Mouse (Mus musculus) ES-Bruce4 (cell line): Measurements from ENCODE around the gene Hpd. TPM values are rescaled to one million over a fixed set of nuclear protein-coding genes. Genes with fewer than 3 reads are reported as not detected.
A peak's percentile ranks its signal among the peaks of the same experiment; 100 is the strongest.

Experiments used
- H3K27ac ChIP-seq: 2 replicates; pipeline ENCODE4 v1.5.1; 2012; ENCODE audit warnings: low read length, inconsistent platforms; ENCODE audit not compliant: insufficient read depth
- H3K27me3 ChIP-seq: 2 replicates; pipeline ENCODE4 v1.6.1; 2012; ENCODE audit warnings: mild to moderate bottlenecking, low read length, inconsistent platforms; ENCODE audit not compliant: control insufficient read depth, poor library complexity, insufficient read depth, severe bottlenecking
- H3K36me3 ChIP-seq: 2 replicates; pipeline ENCODE4 v1.6.1; 2012; ENCODE audit warnings: inconsistent platforms, mild to moderate bottlenecking, low read length, moderate library complexity; ENCODE audit not compliant: control insufficient read depth, poor library complexity, insufficient read depth, severe bottlenecking
- H3K4me1 ChIP-seq: one replicate; pipeline ENCODE4 v1.8.1; 2011; ENCODE audit warnings: low read length; ENCODE audit not compliant: control insufficient read depth, insufficient read depth
- H3K4me3 ChIP-seq: 2 replicates; pipeline ENCODE4 v1.5.1; 2011; ENCODE audit warnings: low read depth, mild to moderate bottlenecking, low read length
- H3K9ac ChIP-seq: 2 replicates; pipeline ENCODE4 v1.6.1; 2012; ENCODE audit warnings: low read depth, mild to moderate bottlenecking, inconsistent platforms; ENCODE audit not compliant: poor library complexity, severe bottlenecking
- H3K9me3 ChIP-seq: replicated peaks from 2 replicates; pipeline ENCODE4 v1.6.1; 2012; ENCODE audit warnings: mild to moderate bottlenecking, low read length, inconsistent platforms; ENCODE audit not compliant: control insufficient read depth, poor library complexity, insufficient read depth, severe bottlenecking
- CTCF ChIP-seq: IDR thresholded peaks from one replicate; pipeline ENCODE4 v1.8.1; 2011; ENCODE audit warnings: low read depth, low read length
- EP300 ChIP-seq: IDR thresholded peaks from 2 replicates; pipeline ENCODE4 v1.6.1; 2011; ENCODE audit warnings: low read depth, low read length; ENCODE audit not compliant: insufficient read depth
- POLR2A ChIP-seq: IDR thresholded peaks from one replicate; pipeline ENCODE4 v1.8.1; 2011; ENCODE audit warnings: low read length; ENCODE audit not compliant: insufficient read depth
- polyA plus RNA-seq: library from polyadenylated mRNA; stranded (reverse); fragments of >200 nt; gene quantifications from 2 replicates; pipeline ENCODE4 v1.2.4, GENCODE M21; 2011; ENCODE audit warnings: low read depth; ENCODE audit not compliant: missing spikeins, insufficient read depth, insufficient read length

Hpd gene
- polyA plus RNA-seq, 1 experiment, result not detected

DNA sequence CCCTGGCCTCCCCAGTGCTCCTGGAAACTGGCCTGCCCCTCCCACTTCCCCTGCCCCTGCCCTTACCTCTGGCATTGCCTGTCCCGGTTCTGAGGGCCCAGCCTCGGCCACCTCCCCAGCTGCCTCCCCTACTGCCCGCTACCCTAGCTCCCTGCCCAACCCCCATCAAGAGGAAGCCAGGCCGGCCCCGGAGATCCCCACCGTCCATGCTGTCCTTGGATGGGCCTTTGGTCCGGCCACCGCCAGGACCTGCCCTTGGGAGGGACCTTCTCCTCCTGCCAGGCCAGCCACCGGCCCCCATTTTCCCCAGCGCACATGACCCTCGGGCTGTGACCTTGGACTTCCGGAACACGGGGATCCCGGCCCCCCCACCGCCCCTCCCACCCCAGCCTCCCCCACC is 22.2 kb downstream of the Hpd start:
- peaks cover 4% of the 10 kb centered on the region for H3K4me1 ChIP-seq
- no peaks in the 10 kb centered on the region for H3K27me3 ChIP-seq
- peaks cover 10% of the 10 kb centered on the region for H3K36me3 ChIP-seq
- no peaks in the 10 kb centered on the region for H3K9me3 ChIP-seq
- TF ChIP-seq EP300 (no peak), CTCF (no peak), POLR2A (no peak)
- no peak overlapping the region for H3K4me3 ChIP-seq
- no peak overlapping the region for H3K9ac ChIP-seq
- H3K27ac ChIP-seq, result no peak overlapping the region

DNA sequence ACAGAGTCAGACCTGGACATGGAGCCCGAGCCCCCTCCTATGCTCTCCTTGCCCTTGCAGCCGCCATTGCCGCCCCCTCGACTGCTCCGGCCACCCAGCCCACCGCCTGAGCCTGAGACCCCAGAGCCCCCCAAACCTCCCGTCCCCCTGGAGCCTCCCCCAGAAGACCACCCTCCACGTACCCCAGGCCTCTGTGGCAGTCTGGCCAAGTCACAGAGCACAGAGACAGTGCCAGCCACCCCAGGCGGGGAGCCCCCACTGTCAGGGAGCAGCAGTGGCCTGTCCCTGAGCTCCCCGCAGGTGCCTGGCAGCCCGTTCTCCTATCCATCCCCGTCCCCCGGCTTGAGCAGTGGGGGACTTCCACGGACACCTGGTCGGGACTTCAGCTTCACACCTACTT is 22.7 kb downstream of the Hpd start:
- Histone ChIP-seq H3K27me3 (no peaks in the 10 kb centered on the region), H3K36me3 (peaks cover 10% of the 10 kb centered on the region), H3K4me1 (peaks cover 4% of the 10 kb centered on the region), H3K4me3 (no peak overlapping the region), H3K9me3 (no peaks in the 10 kb centered on the region), H3K9ac (no peak overlapping the region), H3K27ac (no peak overlapping the region)
- TF ChIP-seq POLR2A (no peak), CTCF (no peak), EP300 (no peak)

DNA sequence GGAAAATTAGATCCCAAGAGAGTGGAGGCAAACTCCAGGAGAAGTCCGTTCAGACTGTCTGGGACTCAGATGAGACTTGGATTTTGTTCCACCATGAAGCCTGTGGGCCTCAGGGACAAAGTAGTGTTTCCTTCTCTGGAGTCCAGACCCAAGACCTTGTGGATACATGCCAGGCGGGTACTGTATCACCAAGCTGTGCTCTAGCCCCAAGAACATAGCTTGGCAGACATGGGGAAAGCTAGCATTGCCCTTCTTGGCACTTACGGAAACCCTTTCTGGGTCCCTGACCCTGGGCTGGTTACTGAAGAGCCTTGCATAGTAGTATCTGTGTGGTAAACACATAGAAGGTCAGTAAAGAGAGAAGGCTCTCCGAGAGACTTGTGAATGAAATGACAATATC is 23.1 kb downstream of the Hpd start:
- TF ChIP-seq CTCF (no peak), POLR2A (no peak), EP300 (no peak)
- Histone ChIP-seq H3K27ac (no peak overlapping the region), H3K4me3 (no peak overlapping the region), H3K9ac (no peak overlapping the region), H3K27me3 (no peaks in the 10 kb centered on the region), H3K36me3 (peaks cover 10% of the 10 kb centered on the region), H3K4me1 (peaks cover 4% of the 10 kb centered on the region), H3K9me3 (no peaks in the 10 kb centered on the region)

DNA sequence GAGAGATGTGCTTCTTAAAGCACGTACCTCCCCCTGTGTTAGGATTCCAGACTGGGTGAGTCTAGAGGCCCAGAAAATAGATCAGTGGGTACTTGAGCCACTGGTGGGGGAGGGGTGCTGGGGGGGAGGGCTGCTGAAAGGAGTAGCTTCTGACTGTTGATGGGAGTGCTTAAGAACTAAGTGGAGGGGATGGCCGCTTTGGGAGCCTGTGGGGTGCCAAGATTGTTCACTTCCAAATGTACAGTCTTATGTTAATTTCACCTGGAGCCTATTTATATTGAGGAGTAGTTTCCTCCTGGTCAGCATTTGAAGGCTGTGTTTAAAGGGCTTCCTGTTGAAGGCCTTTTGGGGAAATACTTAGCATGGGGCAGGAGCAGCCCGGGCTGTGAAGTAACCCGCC is 24.6 kb downstream of the Hpd start:
- no peak overlapping the region for H3K4me3 ChIP-seq
- H3K27me3 ChIP-seq, result no peaks in the 10 kb centered on the region
- H3K9ac ChIP-seq, result no peak overlapping the region
- peaks cover 4% of the 10 kb centered on the region for H3K4me1 ChIP-seq
- H3K36me3 ChIP-seq, result peaks cover 5% of the 10 kb centered on the region
- no peak overlapping the region for H3K27ac ChIP-seq
- TF ChIP-seq CTCF (no peak), EP300 (peak; percentile 91), POLR2A (no peak)
- no peaks in the 10 kb centered on the region for H3K9me3 ChIP-seq

DNA sequence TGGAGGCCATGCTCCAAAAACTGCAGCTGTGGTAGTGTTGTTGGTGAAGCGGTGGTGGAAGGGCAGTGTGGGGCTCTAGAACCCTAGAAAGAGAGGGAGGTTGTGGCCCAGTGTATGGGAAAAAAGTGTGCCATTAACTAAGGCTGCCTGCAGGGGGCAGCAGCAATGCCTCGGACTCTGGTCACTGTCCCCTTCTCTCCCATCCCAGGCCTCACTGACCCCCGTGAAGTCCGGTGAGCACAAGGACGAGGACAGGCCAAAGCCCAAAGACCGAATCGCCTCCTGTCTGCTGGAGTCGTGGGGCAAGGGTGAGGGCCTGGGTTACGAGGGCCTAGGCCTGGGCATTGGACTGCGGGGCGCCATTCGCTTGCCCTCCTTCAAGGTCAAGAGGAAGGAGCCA is 25.8 kb downstream of the Hpd start:
- H3K9ac ChIP-seq, result no peak overlapping the region
- H3K4me1 ChIP-seq, result peaks cover 4% of the 10 kb centered on the region
- H3K27ac ChIP-seq, result no peak overlapping the region
- H3K36me3 ChIP-seq, result peaks cover 9% of the 10 kb centered on the region
- H3K4me3 ChIP-seq, result no peak overlapping the region
- TF ChIP-seq CTCF (peak; percentile 92), EP300 (0 out of 2 replicates have a peak, but pooled peaks have one; percentile 6), POLR2A (no peak)
- H3K27me3 ChIP-seq, result no peaks in the 10 kb centered on the region
- H3K9me3 ChIP-seq, result no peaks in the 10 kb centered on the region

DNA sequence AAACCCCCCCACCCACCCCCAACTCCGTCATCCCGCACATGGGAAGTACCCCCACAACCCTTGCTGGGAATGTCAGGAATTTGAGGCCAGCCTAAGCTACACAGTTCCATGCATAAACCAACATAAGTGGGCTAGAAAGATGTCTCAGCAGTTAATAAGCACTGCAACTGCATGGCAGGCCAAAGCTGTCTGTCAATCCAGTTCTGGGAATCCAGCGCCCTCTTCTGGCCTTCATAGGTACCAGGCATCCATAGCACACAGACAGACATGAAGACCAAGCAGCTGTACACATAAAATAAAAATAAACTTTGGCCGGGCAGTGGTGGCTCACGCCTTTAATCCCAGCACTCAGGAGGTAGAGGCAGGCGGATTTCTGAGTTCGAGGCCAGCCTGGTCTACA is 27.1 kb downstream of the Hpd start:
- Histone ChIP-seq H3K9me3 (no peaks in the 10 kb centered on the region), H3K4me3 (no peak overlapping the region), H3K4me1 (peaks cover 4% of the 10 kb centered on the region), H3K9ac (no peak overlapping the region), H3K27ac (no peak overlapping the region), H3K36me3 (peaks cover 9% of the 10 kb centered on the region), H3K27me3 (no peaks in the 10 kb centered on the region)
- TF ChIP-seq POLR2A (no peak), CTCF (peak; percentile 76)
